Mouse (Mus musculus): ENCODE results near the gene Ptprcap.

DNA sequence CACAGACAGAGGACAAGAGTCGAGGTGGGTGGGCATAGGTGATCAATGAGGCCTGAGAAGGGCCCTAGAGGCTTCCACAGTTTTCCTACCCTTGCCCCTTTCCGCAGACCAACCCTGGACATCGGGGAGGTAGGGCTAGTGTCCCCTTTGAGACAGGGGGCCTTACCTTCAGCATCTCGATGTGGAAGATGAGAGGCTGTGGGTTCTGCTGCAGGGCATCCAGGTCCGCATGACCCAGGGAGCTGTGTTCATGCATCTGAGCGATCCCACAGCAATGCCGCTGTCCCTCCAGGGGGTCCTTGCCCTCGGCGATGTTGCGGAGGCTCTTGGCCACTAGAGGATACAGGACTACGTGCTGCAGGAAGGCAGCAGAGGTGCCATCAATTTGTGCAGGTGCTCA, 37.6 kb upstream of the Ptprcap start:
- no peak for TF ChIP-seq CTCF (IDR thresholded peaks at IDR 0.05; ENCODE audit: low read depth, low read length)
- TF ChIP-seq POLR2A (IDR thresholded peaks at IDR 0.05; ENCODE audit: extremely low read depth, insufficient read depth, low read length): no peak

Measured in liver, adult 2 months (tissue).